Mouse (Mus musculus): ENCODE results near the gene Rad51b.
A peak's percentile ranks its signal among the peaks of the same experiment; 100 is the strongest.

Rad51b gene

GRCm38 (mm10) chr12:79575041-79575541 lies 278.0 kb downstream of the Rad51b start:
- DNase-seq (ENCODE audit: low read depth, low spot score): no peak

- no peak for DNase-seq (ENCODE audit: low read depth, low spot score)
These were observed 280.4 kb downstream of the Rad51b start for GRCm38 (mm10) chr12:79577525-79577924.

- DNase-seq (ENCODE audit: low read depth, low spot score): no peak
These were observed 282.0 kb downstream of the Rad51b start for GRCm38 (mm10) chr12:79579018-79579585.

GRCm38 (mm10) chr12:79579837-79580236 lies 282.8 kb downstream of the Rad51b start:
- no peak for DNase-seq (ENCODE audit: low read depth, low spot score)

- no peak for DNase-seq (ENCODE audit: low read depth, low spot score)
These were observed 287.6 kb downstream of the Rad51b start for GRCm38 (mm10) chr12:79584556-79585307.

- no peak for DNase-seq (ENCODE audit: low read depth, low spot score)
These were observed 288.3 kb downstream of the Rad51b start for GRCm38 (mm10) chr12:79585336-79585735.

- no peak for DNase-seq (ENCODE audit: low read depth, low spot score)
These were observed 291.7 kb downstream of the Rad51b start for GRCm38 (mm10) chr12:79588831-79589230.

GRCm38 (mm10) chr12:79592206-79592605 lies 295.1 kb downstream of the Rad51b start:
- no peak for DNase-seq (ENCODE audit: low read depth, low spot score)

GRCm38 (mm10) chr12:79596842-79597241 lies 299.8 kb downstream of the Rad51b start:
- DNase-seq (ENCODE audit: low read depth, low spot score): no peak

GRCm38 (mm10) chr12:79597351-79597750 lies 300.3 kb downstream of the Rad51b start:
- DNase-seq (ENCODE audit: low read depth, low spot score): no peak

GRCm38 (mm10) chr12:79597786-79598185 lies 300.7 kb downstream of the Rad51b start:
- DNase-seq (ENCODE audit: low read depth, low spot score): no peak

GRCm38 (mm10) chr12:79598496-79598895 lies 301.4 kb downstream of the Rad51b start:
- DNase-seq (ENCODE audit: low read depth, low spot score): no peak

- DNase-seq (ENCODE audit: low read depth, low spot score): no peak
These were observed 301.8 kb downstream of the Rad51b start for GRCm38 (mm10) chr12:79598901-79599300.

- no peak for DNase-seq (ENCODE audit: low read depth, low spot score)
These were observed 303.2 kb downstream of the Rad51b start for GRCm38 (mm10) chr12:79600149-79600769.

GRCm38 (mm10) chr12:79602641-79603040 lies 305.6 kb downstream of the Rad51b start:
- DNase-seq (ENCODE audit: low read depth, low spot score): no peak

- DNase-seq (ENCODE audit: low read depth, low spot score): no peak
These were observed 307.8 kb downstream of the Rad51b start for GRCm38 (mm10) chr12:79604850-79605249.

GRCm38 (mm10) chr12:79606197-79606631 lies 309.1 kb downstream of the Rad51b start:
- no peak for DNase-seq (ENCODE audit: low read depth, low spot score)

GRCm38 (mm10) chr12:79609399-79610010 lies 312.4 kb downstream of the Rad51b start:
- peak; percentile 44 for DNase-seq (ENCODE audit: low read depth, low spot score)

- no peak for DNase-seq (ENCODE audit: low read depth, low spot score)
These were observed 313.5 kb downstream of the Rad51b start for GRCm38 (mm10) chr12:79610511-79611103.

GRCm38 (mm10) chr12:79611665-79612064 lies 314.6 kb downstream of the Rad51b start:
- DNase-seq (ENCODE audit: low read depth, low spot score): no peak

- peak; percentile 91 for DNase-seq (ENCODE audit: low read depth, low spot score)
These were observed 315.4 kb downstream of the Rad51b start for GRCm38 (mm10) chr12:79612334-79613060.
